Mouse (Mus musculus) ovary, postnatal 14 days (tissue): Measurements from ENCODE around the gene Eva1b.
A peak's percentile ranks its signal among the peaks of the same experiment; 100 is the strongest.
"Not testable (repeated sequence)": the region's sequence is repeated elsewhere in the genome, so short reads cannot be mapped to it uniquely, and the experiment has no call there.

Experiments
- DNase-seq: peaks from one replicate; pipeline ENCODE4 v3.0.0; 2022; ENCODE audit warnings: low spot score

Eva1b gene

DNA sequence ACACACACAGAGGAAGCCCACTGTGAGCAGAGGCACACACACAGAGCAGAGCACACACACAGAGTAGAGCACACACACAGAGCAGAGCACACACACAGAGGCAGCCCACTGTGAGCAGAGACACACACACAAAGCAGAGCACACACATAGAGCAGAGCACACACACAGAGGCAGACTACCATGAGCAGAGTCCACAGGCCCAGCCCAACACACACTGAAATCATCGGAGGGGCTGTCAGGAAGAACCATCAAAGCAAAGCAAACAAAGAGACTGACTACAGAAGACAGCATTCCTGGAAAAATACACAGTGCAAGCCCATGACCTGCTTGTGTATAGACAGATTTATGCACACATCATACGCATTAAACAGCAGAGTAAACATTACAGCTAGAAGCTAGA lies 8.3 kb downstream of the Eva1b start:
- DNase-seq: no peak

DNA sequence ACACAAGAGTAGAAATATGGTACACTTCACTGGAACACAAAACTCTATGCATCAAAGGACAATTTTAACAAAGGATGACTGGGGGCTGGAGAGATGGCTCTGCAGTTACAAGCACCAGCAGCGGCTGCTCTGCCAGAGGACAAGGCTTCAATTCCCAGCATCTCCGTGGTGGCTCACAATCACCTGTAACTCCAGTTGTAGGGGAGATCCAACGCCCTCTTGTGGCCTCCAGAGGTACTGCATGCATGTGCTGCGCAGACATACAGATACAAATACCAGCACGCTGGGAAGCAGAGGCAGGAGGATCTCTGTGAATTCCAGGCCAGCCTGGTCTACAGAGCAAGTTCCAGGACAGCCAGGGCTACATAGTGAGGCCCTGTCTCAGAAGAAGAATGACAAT lies 9.1 kb downstream of the Eva1b start:
- no peak for DNase-seq

DNA sequence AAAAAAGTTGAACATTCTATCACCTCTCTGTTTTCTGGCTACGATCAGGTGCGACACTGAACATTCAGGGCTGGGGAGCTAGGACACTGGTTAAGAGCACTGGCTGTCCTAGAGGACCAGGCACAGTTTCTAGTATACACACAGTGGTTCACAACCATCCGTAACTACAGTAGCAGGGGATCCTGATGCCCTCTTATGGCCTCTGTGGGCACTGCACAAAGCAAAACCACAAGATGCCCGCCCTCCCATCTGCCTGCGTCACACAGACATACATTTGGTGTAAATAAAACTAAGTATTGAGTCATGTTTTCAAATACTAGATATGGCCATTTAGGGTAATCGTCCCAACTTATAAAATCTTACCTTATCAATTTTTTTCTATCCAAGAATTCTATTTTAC lies 10.0 kb downstream of the Eva1b start:
- no peak for DNase-seq

DNA sequence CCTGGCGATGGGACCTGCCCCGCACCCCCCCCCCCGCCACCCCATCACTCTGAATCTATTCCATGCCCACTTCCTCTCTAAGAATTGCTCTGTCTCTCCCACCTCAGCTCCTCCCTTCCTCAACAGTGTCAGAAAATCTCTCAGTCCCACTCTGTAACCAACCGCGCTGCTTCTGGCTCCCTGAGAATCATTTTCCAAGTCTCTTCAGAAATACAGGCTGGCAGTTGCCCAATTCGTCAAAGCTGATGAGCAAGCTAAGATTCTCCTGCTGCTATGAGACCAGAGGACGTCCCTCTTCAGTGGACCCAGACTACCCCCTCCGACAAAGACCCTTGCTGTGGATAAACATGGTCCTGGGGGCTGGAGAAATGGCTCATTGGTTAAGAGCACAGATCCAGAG lies 11.9 kb downstream of the Eva1b start:
- no peak for DNase-seq

DNA sequence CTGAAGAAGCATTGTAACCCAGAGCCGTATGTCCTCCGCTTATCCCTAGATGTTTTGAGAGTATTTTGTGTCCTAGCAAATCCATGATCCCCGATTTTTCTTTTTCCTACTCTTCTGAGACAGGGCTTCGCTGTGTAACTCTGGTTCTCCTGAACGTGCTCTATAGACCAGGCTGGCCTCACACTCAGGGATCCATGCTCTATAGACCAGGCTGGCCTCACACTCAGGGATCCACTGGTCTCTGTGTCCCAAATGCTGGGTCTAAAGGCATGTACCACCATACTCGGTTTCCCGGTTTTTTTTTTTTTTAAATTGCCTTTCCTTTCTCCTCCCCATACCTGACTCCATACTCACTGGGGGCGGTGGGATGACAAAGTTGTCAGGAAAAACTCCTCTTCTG lies 13.4 kb downstream of the Eva1b start:
- no peak for DNase-seq

DNA sequence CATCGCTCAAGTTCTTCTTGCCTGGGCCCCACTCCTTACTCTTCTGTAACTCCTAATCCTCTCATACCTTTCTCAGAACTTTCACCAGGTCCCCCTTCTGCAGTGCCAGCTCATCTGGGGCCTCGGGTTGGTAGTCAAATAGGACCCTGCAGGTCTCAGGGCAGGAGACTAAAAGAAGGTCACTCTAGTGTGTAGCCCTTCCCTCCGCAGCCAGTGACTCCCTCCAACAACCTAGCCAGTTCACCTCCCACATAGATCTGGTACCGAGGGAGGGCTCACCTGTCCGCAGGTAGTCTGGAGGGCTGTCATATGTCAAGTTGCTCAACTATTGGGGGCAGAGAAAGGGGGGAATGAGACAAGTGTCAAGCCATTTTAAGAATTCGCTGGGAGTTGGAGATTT lies 13.9 kb downstream of the Eva1b start:
- no peak for DNase-seq

DNA sequence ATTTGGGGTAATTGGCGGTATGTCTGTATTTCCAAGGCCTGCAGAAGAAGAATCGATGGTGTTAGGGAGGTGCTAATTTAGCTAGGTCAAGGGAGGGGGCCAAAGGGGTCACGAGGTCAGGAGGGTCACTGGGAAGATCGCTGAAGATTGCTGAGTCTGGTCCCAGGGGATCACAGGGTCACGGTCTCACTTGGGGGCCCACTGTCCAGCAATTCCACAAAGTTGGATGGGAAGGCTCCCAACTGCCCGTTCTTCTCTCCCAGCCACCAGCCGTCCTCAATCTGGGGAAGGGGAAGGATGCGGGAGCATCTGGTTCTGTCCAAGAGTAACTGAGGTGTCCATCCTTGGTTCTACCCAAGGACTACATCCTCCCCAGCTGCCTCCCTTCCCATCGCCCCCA lies 14.4 kb downstream of the Eva1b start:
- no peak for DNase-seq

DNA sequence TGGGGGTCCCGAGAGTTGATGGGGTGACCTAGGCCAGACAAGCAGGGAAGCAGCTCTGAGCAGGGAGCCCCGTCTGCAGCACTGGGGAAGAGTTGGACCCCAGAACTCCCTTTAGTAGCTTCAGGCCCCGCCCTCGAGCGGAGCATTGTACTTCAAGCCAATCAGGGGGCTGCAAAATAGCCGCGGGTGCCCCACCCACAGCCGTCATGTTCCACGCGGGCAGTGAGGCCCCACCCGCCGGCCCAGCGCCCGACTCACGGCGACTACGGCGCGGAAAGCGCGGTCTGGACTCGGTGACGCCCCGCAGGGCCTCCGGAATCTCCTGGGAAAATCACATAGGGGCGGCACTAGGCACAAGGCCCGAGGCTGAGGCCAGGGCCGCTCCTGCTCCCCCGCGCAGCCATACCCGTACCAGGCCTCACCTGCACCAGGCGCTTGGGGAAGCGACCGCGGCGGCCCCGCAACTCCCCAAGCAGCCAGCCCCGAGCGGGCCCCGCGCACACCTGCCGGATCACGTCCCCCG lies 15.1 kb downstream of the Eva1b start:
- peak; percentile 81 for DNase-seq

DNA sequence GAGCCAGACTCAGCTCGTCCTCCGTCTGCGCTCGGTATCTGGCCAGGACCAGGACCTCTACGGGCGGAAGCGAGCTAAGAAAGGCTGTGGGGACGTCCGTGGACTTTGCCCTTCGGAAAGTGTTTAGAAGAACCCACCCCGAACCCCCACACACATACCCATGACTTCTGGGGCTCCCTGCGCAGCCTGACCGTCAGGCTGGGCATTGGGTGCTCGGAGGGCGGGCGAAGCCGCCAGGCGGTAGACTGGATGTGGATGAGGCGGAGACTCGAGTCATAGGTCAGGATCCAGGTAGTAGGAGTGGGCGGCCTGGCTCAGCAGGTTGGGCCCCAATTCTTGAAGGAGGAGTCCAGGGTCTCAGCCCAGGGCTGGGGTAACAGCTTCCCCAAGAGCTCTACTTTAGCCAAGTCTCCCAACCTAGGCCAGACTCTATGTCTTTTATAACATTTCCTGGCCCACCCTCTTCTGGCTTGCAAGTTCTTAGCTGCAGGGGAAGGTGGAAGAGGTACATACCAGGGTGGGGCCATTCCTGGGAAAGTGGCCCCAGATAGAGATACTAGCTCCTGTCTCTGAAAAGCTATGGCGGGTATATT lies 15.6 kb downstream of the Eva1b start, which contains the start of gene Sh3d21:
Sh3d21 (minus strand) TSS at position 425 of the 593 bp plus-strand sequence.
- no peak for DNase-seq

DNA sequence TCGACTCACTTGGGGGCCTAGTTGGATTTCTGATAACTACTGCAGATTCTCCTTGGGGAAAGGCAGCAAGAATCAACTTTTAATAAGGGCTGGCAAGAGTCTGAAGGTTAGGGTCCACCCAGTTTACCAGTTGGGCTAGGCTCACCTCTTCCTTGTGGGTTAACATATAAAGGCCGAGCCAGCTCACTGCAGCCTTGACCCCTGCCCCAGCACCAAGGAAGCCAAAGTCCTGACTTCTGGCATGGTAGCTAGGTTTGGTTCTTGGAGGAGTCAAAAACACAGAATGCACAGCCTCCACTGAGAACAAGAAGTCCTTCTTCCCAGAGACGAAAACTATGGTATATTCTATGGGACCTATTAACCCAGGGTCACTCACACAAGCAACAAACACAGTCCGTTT lies 16.1 kb downstream of the Eva1b start:
- no peak for DNase-seq

DNA sequence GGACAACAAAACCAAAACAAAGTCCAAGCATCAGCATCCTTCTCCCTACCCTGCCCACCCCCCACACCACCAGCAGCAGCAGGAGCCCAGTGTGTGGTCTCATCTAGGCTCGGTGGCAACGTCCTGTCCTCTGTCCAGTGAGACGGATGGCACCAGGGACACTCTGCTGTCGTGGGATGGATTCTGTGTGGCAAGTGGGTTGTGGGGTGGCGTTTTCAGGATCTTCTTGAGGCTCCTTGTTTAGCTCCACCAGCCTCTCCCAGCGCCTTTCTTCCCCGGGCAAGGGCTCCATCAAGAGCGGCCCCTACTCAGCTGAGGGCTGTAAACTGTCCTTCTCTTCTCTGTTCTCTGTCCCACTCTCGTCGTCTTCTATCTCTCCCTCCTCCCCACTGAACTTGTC lies 17.5 kb downstream of the Eva1b start:
- not testable (repeated sequence) for DNase-seq

DNA sequence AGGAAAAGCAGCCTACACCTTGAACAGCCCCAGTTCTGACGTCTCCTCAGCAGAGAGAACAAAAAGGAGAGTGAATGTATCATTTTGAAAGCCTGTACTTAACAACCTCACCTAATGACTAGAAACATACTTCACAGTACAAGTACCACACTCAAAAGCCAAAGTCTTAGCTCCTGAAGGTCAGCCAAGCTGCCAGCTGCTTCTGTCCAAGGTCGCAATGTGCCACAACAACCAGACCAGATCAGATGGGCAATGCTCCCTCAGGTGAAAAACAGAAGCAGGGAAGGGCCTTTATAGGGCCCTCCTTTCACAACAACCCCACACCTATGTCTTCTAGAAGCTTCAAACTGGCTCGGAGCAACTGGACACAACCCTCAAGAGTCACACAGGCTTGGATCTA lies 18.5 kb downstream of the Eva1b start:
- no peak for DNase-seq

DNA sequence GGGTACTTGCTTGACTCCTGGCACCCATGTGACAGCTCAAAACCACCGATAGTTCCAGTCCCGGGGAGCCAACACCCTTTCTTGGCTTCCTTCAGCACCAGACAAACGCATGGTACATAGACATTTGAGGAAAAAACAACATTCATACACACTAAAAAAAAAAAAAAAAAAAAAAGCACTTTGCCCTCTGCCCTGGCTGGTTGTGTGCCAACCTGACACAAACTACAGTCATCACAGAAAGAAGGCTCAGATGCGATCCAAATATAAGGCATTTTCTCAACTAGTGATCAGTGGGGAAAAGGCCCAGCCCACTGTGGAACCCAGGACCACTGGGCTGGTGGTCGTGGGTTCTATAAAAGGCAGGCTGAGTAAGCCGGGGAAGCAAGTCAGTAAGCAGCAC lies 21.3 kb downstream of the Eva1b start:
- DNase-seq: no peak

DNA sequence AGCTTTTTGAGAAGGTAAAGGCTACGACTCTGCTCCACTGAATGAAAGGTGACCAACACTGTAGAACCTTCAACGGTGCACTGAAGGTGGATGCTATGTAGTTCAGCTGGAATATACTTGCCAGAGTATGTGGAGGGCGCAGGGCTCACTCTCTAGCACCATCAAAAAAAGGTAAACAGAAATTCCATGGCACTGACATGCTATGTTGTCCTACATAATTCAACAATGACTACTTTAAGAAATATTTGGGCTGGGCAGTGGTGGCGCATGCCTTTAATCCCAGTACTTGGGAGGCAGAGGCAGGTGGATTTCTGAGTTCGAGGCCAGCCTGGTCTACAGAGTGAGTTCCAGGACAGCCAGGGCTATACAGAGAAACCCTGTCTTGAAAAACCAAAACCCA lies 23.2 kb downstream of the Eva1b start:
- not testable (repeated sequence) for DNase-seq

DNA sequence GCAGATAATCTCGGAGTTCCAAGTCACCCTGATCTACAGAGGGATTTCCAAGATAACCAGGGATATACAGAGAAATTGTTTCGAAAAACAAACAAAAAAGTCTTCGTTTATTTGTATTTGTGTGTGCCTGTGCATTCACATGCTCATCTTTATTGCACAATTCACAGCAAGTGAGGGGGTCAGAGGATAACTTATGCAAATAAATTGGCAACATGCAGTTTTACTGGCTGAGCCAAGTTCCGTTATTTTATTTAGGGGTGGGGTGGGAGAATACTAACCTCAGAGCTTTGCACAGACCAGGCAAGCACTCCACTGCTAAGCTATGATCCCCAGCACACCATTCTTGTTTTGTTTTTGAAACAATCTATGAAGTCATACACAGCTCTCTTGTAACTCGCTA lies 26.3 kb downstream of the Eva1b start:
- DNase-seq: no peak

DNA sequence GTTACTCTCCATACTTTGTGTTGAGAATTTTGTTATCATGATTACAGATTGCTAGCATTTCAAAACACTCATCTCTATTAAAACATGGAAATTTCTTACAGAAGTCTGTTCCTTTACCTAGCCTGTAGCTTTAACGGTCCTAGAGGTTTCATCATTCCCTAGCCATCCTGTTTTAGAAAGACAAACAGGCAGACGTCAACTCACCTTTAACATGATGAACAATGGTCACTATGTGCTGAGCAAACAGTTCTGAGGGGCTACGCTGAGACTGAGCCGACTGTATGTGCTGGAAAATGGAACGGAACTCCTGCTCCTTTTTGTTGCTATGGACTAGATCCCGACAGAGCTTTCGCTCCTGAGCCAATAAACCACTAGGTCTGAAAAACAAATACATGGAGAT lies 28.4 kb downstream of the Eva1b start:
- not testable (repeated sequence) for DNase-seq

DNA sequence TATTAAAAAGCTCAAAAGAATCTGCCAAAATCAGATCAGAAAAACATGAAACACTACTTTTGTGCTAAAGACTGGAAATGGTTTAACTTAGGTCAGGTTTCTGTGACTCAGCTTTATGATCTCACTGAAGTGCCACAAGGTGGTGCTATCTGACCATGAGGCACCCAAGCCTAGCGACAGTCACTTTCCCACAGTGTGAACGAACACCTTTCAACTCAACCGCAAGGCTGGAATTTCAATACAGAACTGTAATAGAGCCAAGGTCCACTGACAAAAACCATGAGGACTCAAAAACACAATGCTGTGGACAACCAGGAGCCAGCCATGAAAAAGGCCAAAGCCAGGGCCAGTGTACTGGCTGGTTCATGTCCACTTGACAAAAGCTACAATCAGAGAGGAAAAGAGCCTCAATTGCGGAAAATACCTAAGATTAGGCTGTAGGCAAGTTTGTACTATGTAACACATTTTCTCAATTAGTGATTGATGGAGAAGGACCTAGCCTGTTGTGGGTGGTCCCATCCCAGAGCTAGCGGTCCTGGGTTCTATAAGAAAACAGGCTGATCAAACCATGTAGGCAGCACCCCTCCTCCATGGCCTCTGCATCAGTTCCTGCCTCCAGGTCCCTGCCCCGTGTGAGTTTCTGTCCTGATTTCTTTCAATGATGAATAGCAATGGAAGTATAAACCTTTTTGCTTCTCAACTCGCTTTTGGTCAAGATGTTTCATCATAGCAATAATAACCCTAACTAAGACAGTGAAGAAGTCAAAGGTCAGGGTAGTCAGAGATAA lies 33.8 kb downstream of the Eva1b start:
- no peak for DNase-seq

DNA sequence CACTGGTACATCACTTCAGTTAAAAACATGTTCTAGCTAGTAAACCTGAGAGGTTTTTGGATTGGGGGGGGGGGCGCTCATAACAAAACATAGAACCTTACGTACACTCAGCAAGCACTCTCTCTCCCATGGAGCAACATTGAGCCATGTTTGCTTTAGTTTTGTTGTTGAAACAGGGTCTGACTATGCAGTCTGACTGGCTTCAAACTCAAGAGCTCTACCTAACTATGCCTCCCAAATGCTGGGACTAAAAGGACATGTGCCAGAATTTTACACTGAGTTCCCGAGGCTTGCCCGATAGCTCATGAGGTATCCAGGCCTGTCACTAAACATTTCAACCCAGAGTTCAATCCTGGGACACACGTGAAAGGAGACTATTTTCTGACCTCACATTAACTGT lies 35.5 kb downstream of the Eva1b start:
- no peak for DNase-seq

DNA sequence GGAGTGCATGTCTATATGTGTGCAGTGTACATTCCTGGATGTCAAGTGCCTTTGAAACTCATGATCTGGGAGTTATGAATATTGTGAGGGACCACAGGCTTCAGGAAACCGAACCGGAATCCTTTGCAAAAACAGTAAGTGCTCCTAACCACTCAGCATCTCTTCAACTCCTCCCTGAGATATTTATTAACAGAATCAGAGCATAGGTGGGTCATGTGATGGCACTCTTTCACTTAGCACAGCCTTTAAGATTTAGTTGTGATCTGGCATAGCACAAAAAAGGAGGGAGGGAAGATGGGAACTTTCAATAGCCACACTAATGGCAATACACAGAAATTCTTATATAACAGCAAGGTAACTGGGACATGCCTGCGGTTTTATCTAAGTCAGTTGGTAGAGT lies 39.6 kb downstream of the Eva1b start:
- no peak for DNase-seq

DNA sequence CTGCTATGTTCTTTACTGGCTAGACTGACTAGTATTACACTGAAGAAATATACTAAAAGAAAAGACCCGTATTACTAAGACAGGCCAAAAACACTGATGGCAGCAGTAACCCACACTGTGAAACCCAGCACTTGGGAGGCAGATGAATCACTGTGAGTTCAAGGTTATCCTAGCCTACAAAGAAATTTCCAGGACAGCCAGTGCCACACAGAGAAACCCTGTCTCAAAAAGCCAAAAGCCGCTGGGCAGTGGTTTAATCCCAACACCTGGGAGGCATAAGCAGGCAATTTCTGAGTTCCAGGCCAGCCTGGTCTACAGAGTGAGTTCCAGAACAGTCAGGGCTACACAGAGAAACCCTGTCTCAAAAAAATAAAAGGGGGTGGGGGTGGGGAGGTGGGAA lies 43.1 kb downstream of the Eva1b start:
- no peak for DNase-seq

DNA sequence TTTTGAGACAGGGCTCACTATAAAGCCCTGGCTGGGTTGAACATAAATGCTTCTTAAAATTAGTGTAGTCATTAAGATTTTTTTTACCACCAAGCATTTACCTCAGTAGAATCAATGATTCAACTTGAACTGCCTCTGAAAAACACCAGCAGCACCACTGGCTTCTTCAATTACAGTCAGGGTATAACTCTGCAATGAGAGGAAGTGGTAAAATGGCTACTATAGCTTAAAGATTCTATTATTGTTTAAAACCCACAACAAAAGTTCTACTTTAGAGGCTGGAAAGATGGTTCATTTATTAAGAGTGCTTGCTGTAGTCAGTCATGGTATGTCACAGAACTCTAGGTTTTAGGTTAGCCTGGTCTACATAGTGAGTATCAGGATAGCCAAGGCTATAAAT lies 46.7 kb downstream of the Eva1b start:
- DNase-seq: no peak

DNA sequence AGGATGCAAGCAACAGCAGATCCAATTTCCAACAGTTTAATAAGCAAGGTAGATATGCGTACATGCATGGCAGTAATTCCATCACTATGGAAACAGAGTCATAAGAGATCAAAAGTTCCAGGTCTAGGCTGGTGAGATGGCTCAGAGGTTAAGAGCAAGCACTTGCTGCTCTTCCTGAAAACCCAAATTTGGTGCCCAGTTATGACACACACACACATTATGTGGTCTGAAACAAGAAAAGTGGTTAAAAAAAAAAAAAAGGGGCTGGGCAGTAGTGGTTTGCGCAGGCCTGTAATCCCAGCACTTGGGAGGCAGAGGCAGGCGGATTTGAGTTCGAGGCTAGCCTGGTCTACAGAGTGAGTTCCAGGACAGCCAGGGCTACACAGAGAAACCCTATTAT lies 47.4 kb downstream of the Eva1b start:
- no peak for DNase-seq

DNA sequence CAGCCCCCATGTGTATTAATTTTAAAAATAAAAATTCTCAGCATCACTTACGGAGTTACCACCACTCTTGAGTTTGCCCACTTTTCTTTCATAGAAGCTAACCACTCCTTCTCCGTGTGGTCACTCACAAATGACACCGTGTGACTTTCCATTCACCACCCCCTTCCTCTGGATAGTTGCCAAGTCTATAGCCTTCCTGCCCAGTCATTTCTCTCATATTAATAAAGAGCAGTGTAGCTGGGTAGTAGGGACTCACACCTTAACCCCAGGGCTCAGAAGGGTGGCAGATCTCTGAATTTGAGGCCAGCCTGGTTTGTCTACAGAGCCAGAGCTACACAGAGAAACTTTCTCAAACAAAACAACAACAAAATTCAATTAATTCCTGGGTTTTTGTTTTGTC lies 49.9 kb downstream of the Eva1b start:
- DNase-seq: no peak
